Mouse (Mus musculus) brown adipose tissue, adult 24 weeks (tissue): ENCODE measurements around the gene Fosb. TPM values are rescaled to one million over a fixed set of nuclear protein-coding genes. Genes with fewer than 3 reads are reported as not detected.

Experiments
- H3K27ac ChIP-seq: fragments of 200-500 bp; replicated peaks from 2 replicates; pipeline ENCODE4 v1.5.1; 2012; ENCODE audit warnings: low read depth, mild to moderate bottlenecking, low read length
- H3K4me1 ChIP-seq: fragments of 200-500 bp; 2 replicates; pipeline ENCODE4 v1.6.1; 2012; ENCODE audit warnings: low read length, mixed read lengths; ENCODE audit not compliant: control insufficient read depth, insufficient read depth, insufficient read length
- H3K4me3 ChIP-seq: fragments of 200-500 bp; 2 replicates; pipeline ENCODE4 v1.5.1; 2012; ENCODE audit warnings: low read depth, mild to moderate bottlenecking, low read length, moderate library complexity; ENCODE audit not compliant: insufficient read depth
- polyA plus RNA-seq: library from polyadenylated mRNA; stranded (reverse); fragments of >200 nt; gene quantifications from 2 replicates; pipeline ENCODE4 v1.2.4, GENCODE M21; 2012; ENCODE audit not compliant: missing spikeins, insufficient read depth, insufficient read length

Gene Fosb
- polyA plus RNA-seq, 1 experiment = 48.0 TPM

DNA sequence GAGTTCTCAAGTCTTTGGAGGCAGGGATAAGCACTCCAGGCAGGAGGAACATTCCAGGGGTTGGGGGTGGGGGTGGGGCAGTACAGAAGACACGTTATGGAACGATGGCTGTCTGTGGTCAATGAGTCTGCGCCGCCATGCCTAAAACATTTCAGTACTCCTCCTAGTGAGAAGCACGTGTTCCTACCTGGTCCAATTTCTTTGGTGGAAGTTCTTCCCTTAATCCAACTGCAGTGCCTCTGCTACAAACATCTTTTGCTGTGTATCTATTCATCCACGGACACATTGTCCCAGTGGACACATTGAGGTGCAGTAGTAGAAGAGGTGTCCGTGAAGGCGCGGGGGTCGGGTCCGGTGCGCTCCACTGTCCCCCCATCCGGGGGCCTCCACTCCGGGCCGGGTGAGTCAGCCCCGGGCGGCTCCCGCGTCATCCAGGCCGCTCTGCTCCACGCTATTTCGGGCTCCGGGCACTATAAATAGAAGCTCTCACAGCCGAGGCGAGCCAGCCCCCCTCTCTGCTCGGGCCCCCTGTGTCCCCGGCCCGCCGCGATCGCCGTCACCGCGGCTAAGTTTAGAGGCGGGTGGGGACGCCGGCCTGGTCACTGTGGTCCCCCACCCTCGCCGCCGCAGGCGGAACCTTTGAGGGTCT is 32.0 kb upstream of the Fosb start:
- Histone ChIP-seq H3K27ac (no peak overlapping the region), H3K4me1 (peaks cover 5% of the 10 kb centered on the region; the same call in 1 of the 2 replicates), H3K4me3 (peak overlapping the region; percentile 51)

DNA sequence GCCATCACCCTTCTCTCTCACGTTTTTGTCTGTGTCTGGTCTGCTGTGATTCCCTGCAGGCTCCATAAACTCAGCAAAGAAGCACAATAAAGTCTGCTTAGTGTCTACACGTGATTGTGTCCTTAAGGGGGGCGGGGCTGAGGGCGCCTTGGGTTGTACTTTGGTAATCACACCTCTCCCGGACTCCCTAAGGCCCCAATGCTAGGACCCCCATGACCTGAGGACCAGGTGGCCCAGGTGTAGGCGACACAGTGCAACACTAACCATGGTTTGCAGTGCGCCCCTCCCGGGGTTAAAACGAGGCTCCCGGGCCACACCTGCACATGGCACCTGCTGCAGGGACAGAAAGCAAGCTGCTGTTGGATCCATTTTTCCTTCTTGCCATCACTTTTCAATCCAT is 31.4 kb upstream of the Fosb start:
- H3K4me1 ChIP-seq = peaks cover 5% of the 10 kb centered on the region; the same call in 1 of the 2 replicates
- no peak overlapping the region for H3K4me3 ChIP-seq
- no peak overlapping the region for H3K27ac ChIP-seq

DNA sequence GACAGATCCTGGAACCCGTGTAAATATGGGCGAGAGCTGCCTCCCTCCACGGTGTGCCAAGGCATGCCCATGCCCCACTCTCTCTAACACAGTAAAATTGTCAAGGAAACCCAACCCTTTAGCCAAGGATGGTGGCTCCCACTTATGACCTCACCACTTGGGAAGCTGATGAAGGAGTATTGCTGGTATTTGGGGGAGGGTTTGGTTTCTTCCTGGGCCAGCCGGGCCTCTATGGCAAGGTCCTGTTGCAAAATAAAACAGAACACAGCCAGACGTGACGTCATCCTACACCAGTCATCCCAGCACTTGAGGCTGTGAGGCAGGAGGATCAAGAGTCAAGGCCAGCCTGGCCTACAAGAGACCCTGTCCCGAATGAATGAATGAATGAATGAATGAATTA is 28.7 kb upstream of the Fosb start:
- peaks cover 2% of the 10 kb centered on the region; the same call in 1 of the 2 replicates for H3K4me1 ChIP-seq
- no peak overlapping the region for H3K4me3 ChIP-seq
- H3K27ac ChIP-seq = peak overlapping the region; percentile 25

DNA sequence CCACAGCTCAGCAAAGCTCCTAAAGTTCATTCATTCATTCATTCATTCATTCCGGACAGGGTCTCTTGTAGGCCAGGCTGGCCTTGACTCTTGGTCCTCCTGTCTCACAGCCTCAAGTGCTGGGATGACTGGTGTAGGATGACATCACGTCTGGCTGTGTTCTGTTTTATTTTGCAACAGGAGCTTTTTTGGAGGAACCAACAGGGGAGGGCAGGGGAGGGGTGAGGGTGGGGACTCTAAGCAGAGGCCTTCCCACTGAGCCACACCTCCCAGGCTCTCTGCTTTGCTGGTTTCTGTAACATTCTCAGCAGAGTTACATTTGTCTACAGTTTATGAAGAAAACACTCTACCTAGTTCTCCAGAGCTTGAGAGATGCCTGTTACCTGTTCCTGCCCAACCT is 28.2 kb upstream of the Fosb start:
- Histone ChIP-seq H3K27ac (peak overlapping the region; percentile 25), H3K4me1 (peaks cover 2% of the 10 kb centered on the region; the same call in 1 of the 2 replicates), H3K4me3 (no peak overlapping the region)

DNA sequence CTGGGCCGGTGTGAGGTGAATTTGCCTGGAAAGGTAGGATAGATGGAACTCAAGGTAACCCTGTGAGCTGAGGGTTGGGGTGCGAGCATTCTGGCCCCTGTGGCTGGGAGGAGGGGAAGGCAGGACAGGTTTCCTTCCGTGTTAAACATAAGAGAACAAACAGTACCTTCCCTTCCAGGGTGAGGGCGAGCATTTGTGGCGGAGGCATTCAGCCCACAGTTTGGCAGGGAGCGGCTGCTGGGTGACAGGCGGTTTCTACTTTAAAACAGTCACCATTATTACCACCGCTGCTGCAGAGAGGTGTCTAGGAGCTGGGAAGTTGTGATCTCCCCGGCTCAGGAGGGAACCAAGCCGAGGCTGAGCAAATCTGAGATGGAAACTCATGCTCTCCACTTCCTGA is 27.3 kb upstream of the Fosb start:
- Histone ChIP-seq H3K4me3 (no peak overlapping the region), H3K4me1 (peaks cover 2% of the 10 kb centered on the region; the same call in 1 of the 2 replicates), H3K27ac (no peak overlapping the region)

DNA sequence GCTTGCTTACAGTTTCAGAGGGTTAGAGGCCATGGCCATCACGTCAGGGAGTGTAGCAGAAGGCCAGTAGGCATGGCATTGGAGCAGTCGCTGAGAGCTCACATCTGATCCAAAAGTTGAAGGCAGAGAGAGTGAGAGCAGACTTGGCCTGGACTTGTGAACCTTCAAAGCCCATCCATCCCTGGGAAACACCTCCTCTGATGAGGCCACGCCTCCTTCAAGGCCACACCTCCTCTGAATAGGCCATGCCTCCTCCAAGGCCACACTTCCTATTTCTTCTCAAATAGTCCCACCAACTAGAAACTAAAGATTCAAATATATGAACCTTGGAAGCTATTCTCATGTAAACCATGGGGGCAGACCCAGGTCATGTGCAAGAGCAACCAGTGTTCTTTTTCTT is 25.7 kb upstream of the Fosb start:
- Histone ChIP-seq H3K27ac (no peak overlapping the region), H3K4me3 (no peak overlapping the region), H3K4me1 (peaks cover 2% of the 10 kb centered on the region; the same call in 1 of the 2 replicates)

DNA sequence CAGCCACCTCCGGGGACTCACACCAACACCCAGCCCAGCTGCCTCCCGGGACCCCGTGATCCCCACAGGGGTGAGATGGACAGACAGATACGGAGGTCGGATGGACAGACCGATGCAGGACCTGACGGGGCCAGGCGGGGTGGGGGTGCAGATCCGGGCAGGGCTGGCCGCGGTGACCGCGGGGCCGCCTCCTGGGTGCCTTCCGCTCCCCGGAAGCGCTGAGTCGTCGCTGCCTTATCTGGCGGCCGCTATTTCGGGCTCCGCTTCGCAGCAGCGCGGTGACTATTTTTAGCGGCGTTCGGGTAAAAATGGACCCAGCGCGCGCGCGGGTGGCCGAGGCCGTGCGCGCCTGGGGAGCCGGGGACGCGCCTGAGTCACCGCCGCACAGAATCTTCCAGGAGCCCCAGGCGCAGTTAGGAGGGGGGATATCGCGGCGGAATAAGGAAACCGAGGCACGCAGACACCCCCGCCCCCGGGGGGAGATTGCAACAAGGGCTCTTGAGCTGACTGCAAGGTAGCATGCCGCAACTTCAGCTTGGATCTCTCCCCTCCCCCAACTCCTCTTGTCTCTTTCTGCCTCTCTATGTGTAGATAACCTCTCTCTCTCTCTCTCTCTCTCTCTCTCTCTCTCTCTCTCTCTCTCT is 23.0 kb upstream of the Fosb start:
- Histone ChIP-seq H3K4me1 (peaks cover 2% of the 10 kb centered on the region; the same call in 1 of the 2 replicates), H3K4me3 (peak overlapping the region; percentile 91), H3K27ac (peak overlapping the region; percentile 75)

DNA sequence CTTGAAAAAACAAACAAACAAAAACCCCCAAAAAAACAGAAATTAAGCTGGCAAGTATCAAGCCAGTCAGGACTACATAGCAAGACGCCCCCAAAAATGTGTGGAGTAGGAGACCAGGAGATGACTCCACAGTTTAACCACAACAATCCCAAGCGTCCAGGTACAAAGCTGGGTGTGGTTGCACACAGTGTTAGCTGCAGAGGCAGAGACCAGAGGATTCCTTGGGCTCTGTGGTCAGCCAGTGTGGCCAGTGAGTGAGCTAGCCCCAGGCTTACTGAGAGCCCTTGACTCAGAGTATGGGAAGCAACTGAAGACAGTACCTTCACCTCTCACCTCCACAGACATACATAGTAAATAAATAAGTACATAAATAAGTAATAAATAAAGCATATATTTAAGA is 22.1 kb upstream of the Fosb start:
- H3K27ac ChIP-seq = no peak overlapping the region

DNA sequence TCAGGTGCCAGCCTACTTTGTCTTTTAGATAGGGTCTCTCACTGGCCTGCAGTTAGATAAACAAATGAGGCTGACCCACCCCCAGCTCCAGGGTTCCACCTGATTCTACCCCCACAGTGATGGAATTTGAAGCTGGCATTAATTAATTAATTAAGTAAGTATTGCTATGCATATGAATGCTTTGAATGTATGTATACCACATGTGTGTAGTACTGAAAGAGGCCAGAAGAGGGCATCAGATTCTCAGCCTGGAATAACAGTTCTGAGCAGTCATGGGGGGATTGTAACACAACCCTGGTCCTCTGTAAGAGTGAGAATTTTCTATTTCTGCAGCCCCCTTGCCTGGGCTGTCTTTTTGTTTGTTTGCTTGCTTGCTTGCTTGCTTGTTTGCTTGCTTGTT is 18.6 kb upstream of the Fosb start:
- no peaks in the 10 kb centered on the region for H3K4me1 ChIP-seq
- H3K27ac ChIP-seq = no peak overlapping the region

More for the DNA sequence above, 22.1 kb upstream of the Fosb start:
- H3K4me3 ChIP-seq = no peak overlapping the region
- peaks cover 2% of the 10 kb centered on the region; the same call in 1 of the 2 replicates for H3K4me1 ChIP-seq

DNA sequence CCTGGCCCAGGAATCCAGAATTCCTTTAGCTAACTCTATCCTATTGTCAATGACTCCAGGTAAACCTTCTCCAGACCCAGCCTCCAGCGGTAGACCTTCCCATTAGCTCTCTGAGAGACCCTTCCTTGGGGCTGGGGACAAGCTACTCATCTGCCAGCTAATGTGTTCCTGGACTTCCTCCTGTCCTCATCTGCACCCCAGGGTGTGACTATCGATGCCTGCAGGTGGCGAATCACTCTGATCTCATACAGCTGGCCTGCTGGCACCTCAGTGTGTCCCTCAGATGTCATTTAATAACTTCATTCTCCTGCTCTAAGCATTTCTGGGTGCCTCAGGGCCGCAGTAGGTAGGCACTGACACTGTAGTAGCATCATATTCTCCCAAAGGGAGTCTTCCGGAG is 17.9 kb upstream of the Fosb start:
- no peak overlapping the region for H3K4me3 ChIP-seq
- peak overlapping the region; percentile 68 for H3K27ac ChIP-seq
- H3K4me1 ChIP-seq = no peaks in the 10 kb centered on the region

More for the DNA sequence above, 18.6 kb upstream of the Fosb start:
- H3K4me3 ChIP-seq = no peak overlapping the region

DNA sequence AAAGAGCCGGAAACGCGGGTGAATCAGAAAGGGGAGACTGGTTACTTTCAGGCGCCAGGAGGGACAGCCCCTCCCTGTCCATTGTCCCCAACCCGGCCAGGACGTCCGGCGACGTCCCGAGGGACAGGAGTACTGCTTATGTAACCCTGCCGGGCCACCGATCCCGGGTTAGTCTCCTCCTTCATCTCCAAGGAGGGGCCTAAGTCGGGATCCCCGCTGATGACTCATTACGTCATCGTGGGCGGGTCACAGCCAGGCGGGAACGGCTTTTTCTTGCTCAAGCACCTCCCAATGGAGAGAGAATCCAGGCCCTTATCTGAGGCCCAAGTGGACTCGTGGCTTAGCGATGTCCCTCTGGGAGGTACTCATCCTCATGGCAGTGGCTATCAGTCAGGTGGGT is 17.3 kb upstream of the Fosb start:
- no peaks in the 10 kb centered on the region for H3K4me1 ChIP-seq
- peak overlapping the region; percentile 97 for H3K27ac ChIP-seq
- H3K4me3 ChIP-seq = peak overlapping the region; percentile 60

DNA sequence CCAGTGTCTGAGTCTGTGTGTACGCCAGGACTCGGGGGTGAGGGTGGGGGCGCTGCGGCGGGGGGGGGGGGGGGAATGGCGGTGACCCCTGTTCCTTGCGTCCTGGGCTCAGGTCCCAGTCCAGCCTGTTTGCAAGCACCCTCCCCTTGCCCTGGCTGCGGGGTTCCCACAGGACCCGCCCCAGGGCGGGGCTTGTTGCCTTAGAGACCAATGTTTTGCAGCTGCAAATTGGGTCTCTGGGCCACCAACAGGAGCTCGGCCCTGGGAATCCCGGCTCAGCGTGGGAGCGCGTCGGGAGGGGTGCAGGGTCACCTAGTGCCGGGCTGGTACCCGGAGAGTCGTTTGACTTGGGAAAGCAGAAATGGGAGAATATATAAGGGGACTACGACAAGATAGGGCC is 16.5 kb upstream of the Fosb start:
- H3K27ac ChIP-seq = peak overlapping the region; percentile 97
- no peaks in the 10 kb centered on the region for H3K4me1 ChIP-seq
- H3K4me3 ChIP-seq = peak overlapping the region; percentile 60

DNA sequence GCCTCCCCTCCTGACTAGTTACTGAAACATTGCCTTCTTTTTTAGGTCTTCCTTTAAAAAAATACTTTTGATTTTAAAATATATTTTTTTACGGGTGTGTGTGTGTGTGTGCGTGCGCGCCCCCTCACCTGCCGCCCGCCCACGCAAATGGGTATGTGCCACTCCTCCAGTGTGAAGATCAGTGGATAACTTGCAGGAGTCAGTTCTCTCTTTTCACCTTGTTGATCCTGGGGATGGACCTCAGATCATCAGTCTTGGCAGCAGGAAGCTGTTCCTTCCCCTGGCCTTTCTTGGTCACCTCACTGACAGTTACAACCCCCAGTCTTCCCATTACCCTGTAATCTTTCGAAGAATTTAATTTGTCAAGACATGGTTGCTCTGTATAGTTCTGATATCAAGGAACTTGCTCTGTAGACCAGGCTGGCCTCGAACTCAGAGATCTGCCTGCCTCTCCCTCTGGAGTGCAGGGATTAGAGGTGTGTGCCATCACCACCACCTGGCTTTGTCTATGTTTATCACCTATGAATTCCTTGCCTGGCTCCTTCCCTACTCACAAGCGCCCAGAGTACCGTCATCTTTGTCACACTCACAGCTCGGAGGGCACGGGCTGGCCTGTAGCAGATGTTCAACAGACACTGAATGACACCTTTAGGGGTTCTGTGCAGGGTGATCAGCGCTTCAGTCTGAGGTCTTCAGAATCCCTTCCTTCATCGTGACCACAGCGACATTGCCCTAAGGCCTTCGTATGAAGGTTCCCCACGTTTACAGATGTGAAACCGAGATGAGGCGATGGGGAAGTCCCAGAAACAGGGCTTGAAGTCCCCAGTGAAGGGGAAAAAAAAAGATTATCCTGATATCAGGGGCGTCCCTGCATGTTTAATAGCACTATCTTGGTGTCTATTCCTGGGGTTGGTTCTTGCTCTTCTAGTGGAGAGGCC is 15.7 kb upstream of the Fosb start:
- Histone ChIP-seq H3K27ac (peak overlapping the region; percentile 26), H3K4me3 (no peak overlapping the region), H3K4me1 (0 out of 2 replicates have a peak, but pooled peaks cover 1% of the 10 kb centered on the region)

DNA sequence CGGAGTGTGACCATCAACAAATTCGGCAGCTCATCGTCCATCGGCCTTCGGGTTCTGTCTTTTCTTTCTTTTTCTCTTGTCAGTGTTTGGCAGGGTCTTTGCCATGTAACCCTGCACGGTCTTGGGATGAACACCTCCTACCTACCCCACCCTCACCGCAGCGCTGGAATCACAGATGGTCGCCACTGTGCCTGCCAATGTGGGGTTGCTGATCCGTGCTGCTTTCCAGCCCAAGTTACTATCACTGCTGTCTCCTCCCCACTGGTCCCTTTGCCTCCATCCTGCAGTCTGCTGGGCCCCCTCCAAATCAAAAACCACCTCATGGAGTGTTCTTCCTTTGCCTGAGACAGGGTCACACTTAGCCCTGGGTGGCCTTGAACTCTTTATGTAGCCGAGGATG is 14.4 kb upstream of the Fosb start:
- Histone ChIP-seq H3K4me3 (no peak overlapping the region), H3K27ac (no peak overlapping the region), H3K4me1 (0 out of 2 replicates have a peak, but pooled peaks cover 3% of the 10 kb centered on the region)

DNA sequence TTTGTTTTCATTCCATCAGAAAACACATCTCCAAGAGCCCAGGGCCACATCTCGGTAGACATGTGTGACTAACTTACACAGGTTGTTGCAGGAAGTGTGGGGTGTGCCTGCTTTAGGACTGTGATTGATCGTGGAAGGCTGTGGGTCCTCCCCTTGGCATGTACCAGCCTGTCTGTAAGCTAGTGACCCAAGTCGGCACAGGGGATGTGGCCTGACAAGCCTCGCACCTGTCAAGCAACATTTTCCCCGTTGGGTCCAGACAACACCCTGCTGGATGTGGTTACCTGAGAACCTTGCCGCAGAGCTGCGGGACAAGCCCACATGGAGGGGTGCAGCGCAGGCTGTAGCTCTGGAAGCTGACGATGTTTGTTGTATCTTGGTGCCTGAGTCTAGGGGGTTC is 12.6 kb upstream of the Fosb start:
- no peak overlapping the region for H3K27ac ChIP-seq
- 0 out of 2 replicates have a peak, but pooled peaks cover 3% of the 10 kb centered on the region for H3K4me1 ChIP-seq
- no peak overlapping the region for H3K4me3 ChIP-seq
